Mouse (Mus musculus): ENCODE results near the gene Rap2a.
A peak's percentile ranks its signal among the peaks of the same experiment; 100 is the strongest.

Gene Rap2a

DNA sequence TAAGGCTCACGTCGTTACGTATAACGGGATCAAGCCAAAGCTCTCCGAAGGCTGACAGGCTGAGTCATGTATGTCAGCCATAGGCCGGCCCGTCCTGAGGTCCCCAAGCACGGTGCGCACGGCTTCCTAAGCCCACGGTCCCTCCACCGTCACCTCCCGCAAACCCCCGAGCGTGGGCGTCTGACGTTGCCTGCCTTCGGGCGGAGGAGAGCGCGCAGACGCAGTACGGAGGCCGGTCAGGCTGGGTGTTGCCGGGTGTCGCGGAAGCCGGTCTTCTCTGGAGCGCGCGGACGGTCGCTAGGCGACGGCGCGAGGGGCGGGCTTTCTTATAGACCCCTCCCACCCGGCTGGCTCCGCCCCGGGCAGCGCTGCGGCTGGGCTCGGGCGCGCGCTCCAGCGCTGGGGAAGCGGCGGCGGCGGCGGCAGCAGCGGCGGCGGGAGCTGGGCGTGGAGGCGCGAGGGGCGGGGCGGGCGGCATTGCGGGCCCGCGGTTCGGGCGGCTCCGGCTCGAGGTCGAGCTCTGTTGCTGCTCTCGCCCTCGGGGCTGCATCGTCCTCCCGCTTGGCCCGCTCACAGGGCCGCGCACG lies at the start of gene Rap2a:
Gene Rap2a, plus strand, starts transcription at position 463 of the 587 bp plus-strand sequence.
- peak; percentile 98 for DNase-seq

DNA sequence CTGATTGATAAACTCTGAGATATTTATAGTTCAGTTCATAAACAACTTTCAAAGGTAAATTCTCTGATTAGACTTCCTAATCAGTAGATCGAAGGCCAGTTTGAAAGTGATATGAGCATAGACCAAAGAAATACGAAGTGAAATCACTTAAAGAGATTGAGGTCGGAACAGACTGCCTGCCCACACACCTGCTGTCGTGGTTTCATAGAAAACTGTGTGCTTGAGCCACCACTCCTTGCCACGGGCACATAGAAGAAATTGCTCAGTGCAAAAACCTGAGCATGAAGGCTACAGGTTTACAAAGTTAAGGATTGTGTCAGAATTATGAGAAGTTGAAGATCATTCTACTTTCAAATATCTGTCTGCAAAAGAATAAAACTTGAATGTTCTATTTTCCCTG lies 49.7 kb upstream of the Rap2a start:
- DNase-seq, result no peak

DNA sequence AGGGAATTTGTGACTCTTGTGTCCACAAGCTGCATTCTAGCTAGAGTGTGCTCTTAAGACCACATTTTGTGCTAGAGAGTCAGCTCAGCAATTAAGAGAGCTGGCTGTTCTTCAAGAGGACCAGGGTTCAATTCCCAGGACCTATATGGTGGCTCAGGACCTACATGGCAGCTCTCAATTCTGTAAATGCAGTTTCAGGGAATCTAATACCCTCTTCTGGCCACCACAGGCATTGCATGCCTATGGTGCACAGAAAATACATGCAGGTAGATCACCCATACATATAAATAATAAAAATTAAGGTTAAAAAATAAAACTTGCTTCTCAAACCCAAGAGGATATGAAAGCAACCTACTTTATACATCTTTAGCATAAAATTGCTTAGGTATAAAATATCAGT lies 45.5 kb upstream of the Rap2a start:
- no peak for DNase-seq

DNA sequence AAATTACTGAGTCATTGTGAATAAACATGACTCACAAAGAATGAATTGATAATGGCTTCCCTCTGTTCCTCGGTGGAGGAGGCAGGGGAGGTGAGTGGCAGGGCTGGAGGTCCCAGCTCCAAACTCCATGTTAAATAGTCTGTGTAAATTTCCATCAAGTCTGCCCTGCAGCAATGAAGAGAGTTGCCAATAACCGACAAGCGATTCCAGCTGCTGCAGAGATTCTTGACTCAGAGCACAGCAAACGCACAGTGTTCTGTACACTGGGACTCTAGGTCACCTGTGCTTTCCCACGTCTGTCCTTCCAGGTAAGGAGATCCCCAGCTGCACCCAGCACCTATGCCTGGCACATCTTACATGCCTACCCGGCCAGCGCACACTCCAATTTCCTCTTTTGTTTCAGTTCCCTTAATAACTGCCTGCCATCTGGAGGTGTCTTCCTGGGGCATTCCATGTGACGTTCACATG lies 44.3 kb upstream of the Rap2a start:
- peak; percentile 8 for DNase-seq

DNA sequence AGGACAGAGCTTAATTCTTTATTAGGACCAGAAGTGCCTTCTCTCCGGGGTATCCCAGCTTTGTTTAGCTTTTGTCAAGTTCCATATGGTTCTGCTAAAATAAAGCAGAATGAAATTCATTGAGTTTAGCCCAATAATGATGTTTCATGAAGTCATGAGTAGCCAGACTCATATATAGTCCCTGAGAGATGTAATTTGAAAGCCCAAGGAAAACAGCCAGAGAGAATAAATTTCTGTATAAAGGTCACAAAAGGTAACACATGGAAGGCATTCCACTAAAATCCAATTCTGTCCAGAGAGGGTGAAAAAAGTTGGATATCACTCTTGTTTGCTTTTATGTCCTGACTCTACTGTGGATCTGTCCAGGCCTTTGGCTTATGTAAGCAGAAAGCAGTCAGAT lies 43.4 kb upstream of the Rap2a start:
- DNase-seq, result no peak

DNA sequence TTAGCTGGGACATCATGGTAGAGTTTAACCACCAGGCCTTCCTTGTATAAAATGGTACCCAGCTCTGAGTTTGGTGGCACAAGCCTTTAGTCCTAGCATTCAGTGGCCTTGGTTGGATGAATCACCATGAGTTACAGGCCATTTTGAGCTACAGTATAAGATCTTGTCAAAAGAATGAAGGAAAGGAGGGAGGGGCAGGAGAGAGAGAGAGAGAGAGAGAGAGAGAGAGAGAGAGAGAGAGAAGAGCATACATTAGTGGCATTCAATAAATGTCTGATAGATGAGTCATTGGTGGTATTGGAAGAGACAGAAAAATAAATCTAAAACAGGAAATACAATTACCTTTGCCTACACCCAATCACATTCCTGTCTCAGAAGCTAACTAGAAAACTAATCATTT lies 37.5 kb upstream of the Rap2a start:
- DNase-seq, result no peak

DNA sequence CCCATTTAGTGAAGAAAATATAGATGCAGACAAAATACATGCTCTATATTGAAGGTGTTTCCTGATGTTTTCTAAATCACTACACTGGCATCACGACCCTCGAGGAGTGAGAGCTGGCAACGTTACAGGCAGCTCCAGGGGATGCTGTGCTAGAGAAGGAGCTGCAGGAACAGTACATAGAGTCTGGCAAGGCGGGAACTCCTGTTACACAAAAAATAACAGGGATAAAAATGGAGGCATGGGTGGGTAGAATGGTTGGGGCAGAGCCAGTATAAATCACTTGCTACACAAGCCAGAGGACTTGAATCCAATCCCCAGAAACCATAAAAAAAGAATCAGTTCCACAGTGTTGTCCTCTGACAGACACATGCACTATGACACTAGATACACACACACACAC lies 37.0 kb upstream of the Rap2a start:
- DNase-seq, result no peak

DNA sequence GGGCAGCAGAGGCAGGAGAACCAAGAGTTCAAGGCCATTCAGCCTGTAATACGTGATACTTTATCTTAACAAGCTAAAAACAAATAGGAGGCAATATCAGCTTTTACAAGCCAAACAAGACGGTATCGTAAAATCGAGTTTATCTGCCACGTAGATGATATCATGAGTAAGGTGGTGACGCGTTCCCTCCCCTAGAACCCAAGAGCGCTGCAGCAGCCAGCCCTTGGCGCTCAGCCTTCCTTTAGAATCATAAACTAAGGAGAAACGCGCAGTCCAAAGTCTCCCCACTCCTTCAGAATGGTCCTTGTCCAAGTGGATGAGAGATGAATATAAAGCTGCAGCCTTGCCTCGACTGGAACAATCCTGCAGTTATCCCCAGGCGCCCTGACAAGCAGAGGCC lies 36.4 kb upstream of the Rap2a start:
- DNase-seq, result no peak

DNA sequence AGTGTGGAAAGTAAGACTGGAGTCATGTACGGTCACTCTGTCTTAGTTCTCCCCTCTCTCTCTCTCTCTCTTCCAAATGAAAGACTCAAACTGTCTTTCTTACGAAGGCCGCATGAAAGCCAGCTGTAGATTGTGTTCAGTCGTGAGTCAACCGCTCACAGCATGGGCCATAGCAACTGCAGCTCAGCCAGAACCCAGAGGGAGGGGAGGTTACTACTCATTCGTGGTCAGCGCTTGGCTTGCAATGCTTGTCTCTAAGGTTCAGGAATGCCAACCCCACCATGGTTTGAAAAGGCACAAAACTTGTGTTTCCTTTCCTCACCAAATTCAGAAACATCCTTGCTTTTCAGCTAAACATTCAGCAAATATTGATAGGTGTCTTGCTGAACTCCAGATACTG lies 24.0 kb upstream of the Rap2a start:
- no peak for DNase-seq

DNA sequence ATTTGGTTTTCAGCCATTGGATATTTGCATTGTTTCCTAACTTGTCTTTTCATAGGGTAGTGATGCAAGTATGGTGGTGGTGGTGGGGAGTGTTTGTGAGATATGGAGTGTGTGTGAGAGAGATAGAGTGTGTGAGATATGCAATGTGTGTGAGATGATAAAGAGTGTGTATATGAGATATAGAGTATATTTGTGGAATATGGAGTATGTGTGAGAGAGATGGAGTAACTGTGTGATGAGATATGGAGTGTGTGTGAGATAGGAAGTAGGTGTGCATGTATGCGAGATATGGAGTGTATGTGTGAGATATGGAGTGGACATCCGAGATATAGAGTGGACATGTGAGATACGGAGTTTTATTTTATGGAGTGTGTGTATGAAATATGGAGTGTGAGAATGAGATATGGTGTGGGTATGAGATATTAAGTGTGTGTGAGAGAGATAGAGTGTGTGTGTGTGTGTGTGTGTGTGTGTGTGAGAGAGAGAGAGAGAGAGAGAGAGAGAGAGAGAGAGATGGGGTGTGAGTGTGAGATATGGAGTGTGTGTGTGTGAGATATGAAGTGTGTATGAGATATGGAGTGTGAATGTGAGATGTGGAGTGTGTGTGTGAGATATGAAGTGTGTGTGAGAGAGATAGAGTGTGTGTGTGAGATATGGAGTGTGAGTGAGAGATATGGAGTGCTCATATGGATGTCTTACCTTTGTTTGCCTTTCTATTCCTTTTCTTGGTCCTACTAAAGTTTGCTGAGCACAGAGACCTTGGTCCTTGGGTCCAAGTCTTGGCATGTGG lies 14.1 kb upstream of the Rap2a start:
- DNase-seq, result no peak

DNA sequence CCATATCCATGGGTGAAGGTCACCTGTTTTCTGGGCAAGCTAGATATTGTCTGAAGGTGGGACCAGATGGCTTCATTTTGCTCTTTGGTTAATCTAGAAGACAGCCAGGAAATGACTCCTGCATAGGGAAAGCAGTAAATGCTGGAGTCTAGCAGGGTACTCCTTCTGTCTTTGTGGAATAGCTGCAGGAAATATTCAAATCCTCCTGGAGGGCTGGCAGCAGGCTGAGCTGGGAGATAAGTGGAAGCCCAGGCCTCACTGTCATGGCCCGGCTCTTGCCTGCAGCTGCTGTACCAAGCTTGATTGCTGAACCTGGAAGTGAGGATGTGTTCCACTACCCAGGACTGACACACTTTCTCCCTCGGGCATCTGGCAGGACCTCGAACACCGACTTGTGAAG lies 11.4 kb upstream of the Rap2a start:
- no peak for DNase-seq

DNA sequence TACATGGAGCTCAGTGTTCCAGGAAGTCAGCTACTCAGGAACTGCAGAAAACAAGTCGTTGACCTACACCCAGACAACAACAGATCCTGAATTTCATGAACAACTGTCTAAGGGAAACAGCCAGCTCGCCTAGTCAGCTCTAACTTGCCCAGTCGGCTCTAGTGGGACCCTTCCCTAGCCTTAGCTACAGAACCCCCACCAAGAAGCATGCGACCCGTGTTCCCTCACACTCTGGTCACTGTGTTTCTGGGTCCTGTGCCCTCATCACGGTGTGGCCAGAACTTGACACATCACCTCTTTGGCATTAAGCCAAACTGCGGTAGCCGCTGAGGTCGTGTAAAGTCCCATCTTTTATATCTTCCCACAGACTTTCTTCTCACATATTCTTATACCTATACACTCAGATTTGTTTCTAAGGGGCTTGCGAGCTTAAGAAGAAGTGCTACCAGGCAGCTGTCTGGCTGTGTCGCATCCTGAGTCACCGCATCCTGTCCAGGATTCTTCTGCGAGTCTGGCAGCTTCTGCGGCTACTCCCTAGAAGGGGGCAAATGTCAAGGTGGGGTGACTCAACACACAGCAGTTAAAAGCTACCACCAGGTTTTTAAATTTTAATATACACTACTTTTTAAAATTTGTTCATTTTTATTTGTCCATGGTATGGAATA lies 9.0 kb upstream of the Rap2a start:
- DNase-seq, result peak; percentile 41

DNA sequence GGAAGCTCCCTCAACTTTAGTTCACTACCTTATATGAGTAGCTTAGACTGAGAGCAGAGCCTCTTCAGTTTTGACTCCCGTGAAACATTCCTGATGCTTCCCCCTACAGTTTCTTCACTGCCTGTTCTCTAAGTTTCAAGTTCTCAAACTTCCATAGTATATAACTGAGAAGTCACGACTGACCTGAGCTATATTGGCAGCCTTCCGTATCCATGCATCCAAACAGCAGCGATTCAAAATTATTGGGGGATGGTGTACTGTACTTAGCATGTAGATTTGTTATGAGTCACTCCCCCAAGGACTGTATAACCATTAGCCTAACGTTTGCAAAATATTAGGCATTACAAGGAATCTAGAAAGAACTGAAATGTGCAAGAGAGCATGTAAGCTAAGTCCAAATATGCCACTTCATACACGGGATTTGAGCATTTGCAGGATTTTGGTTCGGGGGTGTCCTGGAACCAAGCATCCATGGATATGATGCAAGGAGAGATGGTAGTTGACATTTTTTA lies 2.0 kb upstream of the Rap2a start:
- DNase-seq, result no peak

DNA sequence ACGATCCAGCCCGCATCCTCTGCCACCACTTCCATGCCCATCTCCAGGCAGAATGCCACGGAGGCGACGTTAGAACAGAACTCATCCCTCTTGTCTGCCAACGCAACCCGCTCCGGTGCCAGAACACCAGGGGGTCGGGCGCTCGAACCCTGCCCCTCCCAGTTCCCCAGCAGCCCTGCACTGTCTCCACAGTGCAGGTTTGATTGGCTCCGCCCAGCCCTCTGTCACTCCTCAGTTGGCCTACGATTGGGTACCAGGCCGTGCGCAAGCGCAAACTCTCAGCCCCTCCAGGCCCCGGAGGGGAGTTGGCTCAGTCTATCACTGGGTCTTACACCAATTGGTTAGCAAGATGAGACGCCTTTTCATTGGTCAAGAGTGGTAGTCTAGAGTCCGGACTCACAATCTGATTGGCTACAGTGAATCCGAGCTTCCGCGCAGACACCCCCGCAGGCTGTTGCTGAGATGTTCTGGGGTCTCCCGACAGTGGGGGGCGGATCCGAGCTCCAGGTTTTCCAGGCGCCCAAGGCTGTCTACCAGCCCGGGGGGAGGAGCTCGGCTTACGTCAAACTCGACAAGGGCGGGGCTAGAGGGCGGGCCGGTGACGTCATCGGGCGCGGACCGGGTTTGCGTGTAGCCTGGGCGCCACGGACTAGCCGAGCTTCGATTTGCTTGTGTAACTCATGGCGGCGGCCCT lies 809 bp upstream of the Rap2a start:
- peak; percentile 99 for DNase-seq

DNA sequence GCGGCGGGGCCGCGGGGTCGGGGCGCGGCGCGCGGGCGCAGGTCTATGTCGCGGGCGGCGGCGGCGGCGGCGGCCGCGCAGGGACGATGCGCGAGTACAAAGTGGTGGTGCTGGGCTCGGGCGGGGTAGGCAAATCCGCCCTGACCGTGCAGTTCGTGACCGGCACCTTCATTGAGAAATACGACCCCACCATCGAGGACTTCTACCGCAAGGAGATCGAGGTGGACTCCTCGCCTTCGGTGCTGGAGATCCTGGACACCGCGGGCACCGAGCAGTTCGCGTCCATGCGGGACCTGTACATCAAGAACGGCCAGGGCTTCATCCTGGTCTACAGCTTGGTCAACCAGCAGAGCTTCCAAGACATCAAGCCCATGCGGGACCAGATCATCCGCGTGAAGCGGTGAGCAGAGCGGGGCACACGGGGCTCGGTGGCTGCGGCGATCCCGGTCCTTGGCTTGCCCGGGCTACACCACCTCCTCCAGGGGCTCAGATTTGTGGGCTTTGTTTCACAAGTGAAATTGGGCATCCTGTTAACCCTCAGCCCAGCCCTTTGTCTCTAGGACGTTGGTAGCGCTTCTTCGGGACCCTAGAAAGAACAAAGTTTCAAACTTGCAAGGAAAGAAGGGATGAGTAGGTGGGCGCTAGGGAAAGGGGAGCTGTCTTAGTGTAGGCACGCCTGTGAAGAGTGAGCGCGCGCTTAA lies 547 bp downstream of the Rap2a start:
- no peak for DNase-seq

DNA sequence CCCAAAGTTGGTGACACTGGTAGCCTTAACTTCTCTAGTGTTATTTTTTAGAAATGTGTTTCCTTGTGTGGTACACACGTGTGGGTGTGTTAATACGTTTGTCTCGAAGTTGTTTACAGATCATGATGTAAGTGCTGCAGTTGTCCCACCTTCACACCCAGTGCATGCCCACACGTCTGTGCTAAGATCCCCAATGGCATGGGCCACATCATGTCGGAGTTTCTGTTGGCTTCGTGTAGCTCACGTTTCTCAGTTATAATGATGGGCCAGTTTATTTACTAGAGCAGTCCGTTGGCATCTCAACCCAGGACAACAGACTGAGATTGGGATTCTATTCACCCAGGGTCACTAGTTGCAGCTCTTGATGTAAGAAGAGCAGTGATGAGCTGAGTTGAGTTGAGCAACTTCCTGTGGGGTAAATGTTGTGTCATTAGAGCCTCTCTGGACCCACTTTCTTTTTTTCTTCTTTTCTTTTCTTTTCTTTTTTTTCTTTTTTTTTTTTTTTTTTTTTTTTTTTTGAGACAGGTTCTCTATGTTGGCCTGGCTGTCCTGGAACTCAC lies 2.2 kb downstream of the Rap2a start:
- DNase-seq, result no peak

DNA sequence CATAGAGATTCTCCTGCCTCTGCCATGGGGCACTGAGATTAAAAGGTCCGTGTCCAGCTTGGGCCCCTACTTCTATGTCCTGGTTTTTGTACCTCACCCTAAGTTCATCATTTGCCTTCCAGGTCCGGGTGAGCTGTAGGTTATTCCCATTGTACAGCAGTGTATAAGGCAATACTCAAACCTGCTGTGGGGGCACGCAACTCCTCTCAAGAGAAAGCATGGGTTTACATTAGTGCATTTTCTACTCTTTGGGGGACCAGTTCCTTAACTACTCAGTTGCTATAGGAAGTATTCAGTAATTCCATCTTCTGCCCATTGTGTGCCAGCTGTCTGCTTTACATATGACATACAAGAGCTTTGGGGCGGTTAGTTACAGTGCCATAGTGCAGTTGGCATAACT lies 2.7 kb downstream of the Rap2a start:
- no peak for DNase-seq

DNA sequence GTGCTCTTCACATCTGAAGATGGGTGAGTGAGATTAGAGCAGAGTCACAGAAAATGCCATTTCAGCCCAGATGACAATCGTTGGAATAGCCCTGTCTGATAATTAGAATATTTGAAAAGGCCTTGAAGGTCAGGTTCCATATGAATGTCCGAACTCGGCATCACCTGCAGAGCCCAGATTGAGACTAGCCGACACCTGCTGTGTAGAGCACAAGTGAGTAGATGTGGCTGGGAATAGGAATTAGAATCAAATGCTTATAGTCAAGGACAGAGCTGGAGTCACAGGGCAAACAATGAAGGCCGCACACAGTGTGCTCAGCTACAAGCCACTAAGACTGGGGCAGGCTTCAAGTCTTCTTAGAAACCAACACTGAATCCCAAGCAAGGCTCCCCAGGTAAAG lies 6.3 kb downstream of the Rap2a start:
- DNase-seq, result no peak

DNA sequence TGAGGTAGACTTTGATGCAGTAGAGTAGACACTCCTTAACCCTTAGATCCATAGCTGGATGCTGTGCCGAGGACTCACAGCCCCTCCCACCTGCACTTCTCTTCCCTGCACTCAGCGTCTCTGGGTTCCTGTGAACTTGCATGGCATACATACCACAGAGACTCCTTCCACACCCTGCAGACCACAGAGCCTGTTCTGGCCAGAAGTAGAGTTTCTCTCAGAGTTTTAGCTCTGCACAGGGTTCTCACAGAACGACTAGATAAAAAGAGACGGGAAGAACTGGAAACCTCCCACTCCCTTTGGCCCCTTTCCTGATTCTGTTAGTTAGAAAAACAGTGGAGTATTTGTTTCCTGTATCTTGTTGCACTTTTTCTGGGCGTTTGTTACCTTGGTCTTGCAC lies 18.0 kb downstream of the Rap2a start:
- DNase-seq, result no peak

DNA sequence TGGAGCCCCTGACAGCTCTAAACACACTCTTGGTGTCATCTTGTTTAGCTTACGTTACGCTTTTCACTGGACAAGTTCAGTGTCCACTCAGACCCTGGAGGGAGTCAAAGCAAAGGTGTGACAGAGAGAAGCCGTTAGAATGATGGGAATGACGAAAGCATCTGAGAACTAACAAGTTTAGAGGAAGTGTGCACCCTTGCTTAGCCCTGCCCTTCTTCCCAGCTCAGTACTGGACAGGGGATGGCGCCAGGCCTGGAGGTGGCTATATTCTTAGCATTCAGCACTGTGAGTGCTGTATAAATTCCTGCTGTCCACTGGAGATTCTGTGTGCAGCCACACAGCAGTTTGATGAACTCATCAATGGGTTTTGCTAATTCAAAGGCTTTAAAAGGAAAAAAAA lies 18.6 kb downstream of the Rap2a start:
- DNase-seq, result no peak

DNA sequence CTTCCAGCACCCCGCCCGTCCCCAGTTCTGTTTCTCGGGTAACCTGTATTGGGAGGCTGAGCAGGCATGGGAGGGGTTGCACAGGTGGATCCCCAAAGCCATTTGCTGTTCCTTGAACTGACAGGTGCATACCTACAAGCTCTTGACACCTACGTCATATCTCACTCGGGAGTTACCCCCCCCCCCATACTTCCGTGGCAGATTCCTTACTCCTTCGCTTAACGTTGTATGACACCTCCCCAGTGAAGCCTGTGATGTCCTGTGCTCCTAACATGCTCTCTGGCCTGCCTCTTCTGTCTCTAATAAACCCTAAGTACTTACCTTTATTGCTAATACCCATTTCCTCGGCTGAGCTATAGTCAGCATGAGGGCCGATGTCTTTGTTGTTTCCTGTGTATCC lies 20.9 kb downstream of the Rap2a start:
- no peak for DNase-seq

DNA sequence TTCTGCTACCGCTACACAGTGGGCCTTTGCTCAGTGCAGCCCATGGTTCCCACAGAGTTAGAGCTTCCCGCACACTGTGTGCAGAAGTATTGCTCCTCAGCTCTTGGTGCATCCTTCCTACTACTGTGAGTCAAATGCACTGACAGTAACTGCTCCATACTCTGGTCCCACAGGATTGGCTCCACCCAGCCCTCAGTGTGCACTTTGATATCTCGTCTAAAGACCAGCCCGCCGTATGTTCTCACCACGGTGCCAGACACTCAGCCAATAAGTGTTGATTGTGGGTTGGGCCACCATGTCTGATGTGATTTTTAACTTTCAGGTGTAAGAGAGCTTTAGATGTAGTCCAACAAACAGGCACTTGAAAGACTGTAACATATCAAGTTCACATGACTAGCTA lies 21.4 kb downstream of the Rap2a start:
- DNase-seq, result no peak
